16 mouse cellular contexts compared by ENCODE assay signal in genomic region chr2:131364689-131365088, GRCm38 (mm10).
"Had no signal": no experiment of that assay in that cellular context is flagged by ENCODE, and none has a peak within 500 bp of the region (broad histone marks: within the 10 kb centered on the region; RNA-seq: fewer than 3 reads in every experiment).

No protein-coding gene starts in this region.

- H3K27me3 ChIP-seq: midbrain, embryonic 13.5 days; midbrain, embryonic 15.5 days; neural tube, embryonic 12.5 days had no signal

- H3K9me3 ChIP-seq: liver, embryonic 13.5 days; liver, embryonic 15.5 days; midbrain, embryonic 13.5 days; midbrain, embryonic 15.5 days; neural tube, embryonic 12.5 days had no signal

- H3K27ac ChIP-seq: liver, embryonic 13.5 days; liver, embryonic 15.5 days; macrophage; midbrain, embryonic 13.5 days; midbrain, embryonic 15.5 days; neural tube, embryonic 12.5 days had no signal

- H3K4me1 ChIP-seq: liver, embryonic 13.5 days; liver, embryonic 15.5 days; midbrain, embryonic 13.5 days; midbrain, embryonic 15.5 days; neural tube, embryonic 12.5 days had no signal

- H3K9ac ChIP-seq: liver, embryonic 13.5 days; liver, embryonic 15.5 days; liver, postnatal 0 days; lung, embryonic 14.5 days; midbrain, embryonic 13.5 days; midbrain, embryonic 15.5 days; neural tube, embryonic 12.5 days had no signal

- H3K36me3 ChIP-seq: liver, embryonic 13.5 days; liver, embryonic 15.5 days; midbrain, embryonic 13.5 days; midbrain, embryonic 15.5 days; neural tube, embryonic 12.5 days had no signal

- ATAC-seq: liver, postnatal 0 days; midbrain, embryonic 13.5 days; midbrain, embryonic 15.5 days had no signal

- H3K4me3 ChIP-seq: liver, embryonic 13.5 days; liver, embryonic 15.5 days; megakaryocyte, embryonic 14.5 days; midbrain, embryonic 13.5 days; midbrain, embryonic 15.5 days; neural tube, embryonic 12.5 days had no signal

- H3K4me2 ChIP-seq: liver, embryonic 13.5 days; liver, embryonic 15.5 days; lung, embryonic 14.5 days; midbrain, embryonic 11.5 days; midbrain, embryonic 13.5 days; midbrain, embryonic 15.5 days; neural tube, embryonic 12.5 days had no signal

- DNase-seq: liver, embryonic 13.5 days; liver, postnatal 0 days; lung, embryonic 14.5 days; right cerebral cortex, postnatal 14 days; right cerebral cortex, postnatal 4 days; spleen, adult 18-20 months; thymus, adult 18-20 months; thymus, postnatal 14 days; thymus, postnatal 36 days had no signal
